Mouse (Mus musculus) intestine, embryonic 14.5 days (tissue): ENCODE measurements around the gene Jade1. TPM values are rescaled to one million over a fixed set of nuclear protein-coding genes. Genes with fewer than 3 reads are reported as not detected.

Source experiments
- polyA plus RNA-seq: library from polyadenylated mRNA; unstranded; fragments of >200 nt; fragmentation: Nextera tagmentation; extraction: Ambion mirVana; gene quantifications from 2 replicates; pipeline ENCODE4 v1.2.1, GENCODE M21; 2014

The Jade1 gene
- polyA plus RNA-seq, 1 experiment from 2014 or later, result 21.0 TPM

Other genes starting within 250 kb of the Jade1 start
- 17.7 and 19.6 TPM in 2 replicates for gene Sclt1, start 186.8 kb downstream of the Jade1 start, polyA plus RNA-seq
- gene D3Ertd751e, start 186.9 kb downstream of the Jade1 start, polyA plus RNA-seq, result 16.7 and 17.6 TPM in 2 replicates